Mouse (Mus musculus) CH12.LX (cell line): ENCODE results near the gene Col16a1. TPM values are rescaled to one million over a fixed set of nuclear protein-coding genes. Genes with fewer than 3 reads are reported as not detected.

Source experiments
- DNase-seq: peaks from one replicate; pipeline ENCODE4 v3.0.0-alpha.2; 2013; ENCODE audit errors: extremely low read depth
- H3K27ac ChIP-seq: 2 replicates; pipeline ENCODE4 v1.5.1; 2012; ENCODE audit warnings: low read depth, mild to moderate bottlenecking, control low read depth, moderate library complexity; ENCODE audit not compliant: insufficient read depth
- H3K27me3 ChIP-seq: replicated peaks from 2 replicates; pipeline ENCODE3; 2012; ENCODE audit warnings: inconsistent platforms
- H3K36me3 ChIP-seq, 2 experiments: replicated peaks in 1 of 2; 2 replicates each; pipeline versions ENCODE3 to v1.6.1; 2012; ENCODE audit warnings: inconsistent platforms in 1 of 2, low read length in 1 of 2, mild to moderate bottlenecking in 1 of 2, mixed read lengths in 1 of 2, moderate library complexity in 1 of 2; ENCODE audit not compliant: control insufficient read depth in 1 of 2, insufficient read depth in 1 of 2
- H3K4me1 ChIP-seq, 2 experiments: 2 replicates each; pipeline ENCODE4 v1.6.1; 2012; ENCODE audit warnings: inconsistent platforms in 1 of 2, moderate library complexity in 1 of 2; ENCODE audit not compliant: insufficient read depth in 2 of 2, control insufficient read depth in 1 of 2
- H3K4me2 ChIP-seq: 2 replicates; pipeline ENCODE4 v1.6.1; 2012; ENCODE audit warnings: low read depth, mild to moderate bottlenecking, control low read depth; ENCODE audit not compliant: poor library complexity, insufficient read depth, severe bottlenecking
- H3K4me3 ChIP-seq, 3 experiments: fragments of 150-350 bp in 1 of 3; sonication (generic) in 1 of 3; replicated peaks in 1 of 3; 2 replicates each; pipeline versions ENCODE3 to v1.5.1; 2011 to 2012; ENCODE audit warnings: low read depth in 2 of 3, low read length in 2 of 3, mild to moderate bottlenecking in 2 of 3, moderate library complexity in 2 of 3, control low read depth in 1 of 3, improper control_type of control experiment in 1 of 3, inconsistent platforms in 1 of 3, mixed read lengths in 1 of 3; ENCODE audit not compliant: poor library complexity in 1 of 3
- H3K79me2 ChIP-seq: replicated peaks from 2 replicates; pipeline ENCODE4 v1.6.1; 2012; ENCODE audit warnings: mild to moderate bottlenecking, moderate library complexity; ENCODE audit not compliant: control insufficient read depth, poor library complexity, insufficient read depth, severe bottlenecking; ENCODE audit errors: extremely low read depth
- H3K9ac ChIP-seq: 2 replicates; pipeline ENCODE4 v1.6.1; 2012; ENCODE audit warnings: low read depth, mild to moderate bottlenecking, control low read depth, moderate library complexity; ENCODE audit not compliant: insufficient read depth
- H3K9me3 ChIP-seq: replicated peaks from 2 replicates; pipeline ENCODE3; 2012; ENCODE audit warnings: low read length, inconsistent platforms, mixed read lengths
- CTCF ChIP-seq, 2 experiments: IDR thresholded peaks in 1 of 2; conservative IDR thresholded peaks in 1 of 2; 2 replicates each; pipeline ENCODE4 v1.5.1; 2011 to 2012; ENCODE audit warnings: low read depth in 2 of 2, low read length in 2 of 2, improper control_type of control experiment in 1 of 2, inconsistent platforms in 1 of 2, mild to moderate bottlenecking in 1 of 2, moderate library complexity in 1 of 2
- E2F4 ChIP-seq: IDR thresholded peaks from 2 replicates; pipeline ENCODE4 v1.6.1; 2011; ENCODE audit warnings: low read depth, low read length, improper control_type of control experiment; ENCODE audit not compliant: insufficient replicate concordance
- ELF1 ChIP-seq: IDR thresholded peaks from 2 replicates; pipeline ENCODE4 v1.6.1; 2014; ENCODE audit warnings: low read depth, mild to moderate bottlenecking, inconsistent platforms, low read length, improper control_type of control experiment
- EP300 ChIP-seq: IDR thresholded peaks from 2 replicates; pipeline ENCODE4 v1.6.1; 2011; ENCODE audit warnings: low read length, improper control_type of control experiment
- HCFC1 ChIP-seq: IDR thresholded peaks from 2 replicates; pipeline ENCODE4 v1.6.1; 2012; ENCODE audit warnings: low read depth, mild to moderate bottlenecking, inconsistent platforms, low read length, improper control_type of control experiment
- JUN ChIP-seq: IDR thresholded peaks from 2 replicates; pipeline ENCODE4 v1.6.1; 2011; ENCODE audit warnings: low read depth, mild to moderate bottlenecking, low read length, improper control_type of control experiment, moderate library complexity; ENCODE audit not compliant: insufficient read depth
- NELFE ChIP-seq: IDR thresholded peaks from 2 replicates; pipeline ENCODE4 v1.6.1; 2011; ENCODE audit warnings: low read depth, low read length, improper control_type of control experiment
- NRF1 ChIP-seq: IDR thresholded peaks from 2 replicates; pipeline ENCODE4 v1.6.1; 2014; ENCODE audit warnings: low read depth, mild to moderate bottlenecking, inconsistent platforms, low read length, improper control_type of control experiment, moderate library complexity
- PAX5 ChIP-seq: IDR thresholded peaks from 2 replicates; pipeline ENCODE4 v1.6.1; 2012; ENCODE audit warnings: low read length, inconsistent platforms, mixed read lengths
- POLR2A ChIP-seq: IDR thresholded peaks from 2 replicates; pipeline ENCODE4 v1.6.1; 2011; ENCODE audit warnings: low read depth, mild to moderate bottlenecking, improper control_type of control experiment, low read length
- POLR2AphosphoS2 ChIP-seq: IDR thresholded peaks from 2 replicates; pipeline ENCODE4 v1.6.1; 2011; ENCODE audit warnings: low read depth, low read length, improper control_type of control experiment
- RAD21 ChIP-seq: IDR thresholded peaks from 2 replicates; pipeline ENCODE4 v1.6.1; 2011; ENCODE audit warnings: low read depth, mild to moderate bottlenecking, low read length, improper control_type of control experiment, moderate library complexity
- SMC3 ChIP-seq: IDR thresholded peaks from 2 replicates; pipeline ENCODE4 v1.6.1; 2011; ENCODE audit warnings: low read depth, low read length, improper control_type of control experiment
- TBP ChIP-seq: conservative IDR thresholded peaks from 2 replicates; pipeline ENCODE4 v1.6.1; 2011; ENCODE audit warnings: low read depth, low read length, improper control_type of control experiment
- ZNF384 ChIP-seq: IDR thresholded peaks from 2 replicates; pipeline ENCODE4 v1.6.1; 2012; ENCODE audit warnings: low read depth, low read length, improper control_type of control experiment, inconsistent platforms
- dilution Hi-C: fragments of 300-500 bp; cut with MboI; formaldehyde crosslinking; loops from 2 replicates; pipeline ENCODE4 v1.14.3; 2020; ENCODE audit warnings: low sequenced_read_pairs; ENCODE audit not compliant: extremely low pct_unique_long_range_greater_than_20kb, extremely low pct_ligation_motif_present
- in situ Hi-C: fragments of 300-500 bp; cut with MboI; formaldehyde crosslinking; loops from 3 replicates; pipeline ENCODE4 v1.14.3; 2019; ENCODE audit warnings: low sequenced_read_pairs, low pct_ligation_motif_present, low pct_unique_long_range_greater_than_20kb, mixed read lengths
- polyA plus RNA-seq: library from polyadenylated mRNA; unstranded; fragments of >175 nt; gene quantifications from 2 replicates; pipeline ENCODE4 v1.2.1, GENCODE M21; 2012; ENCODE audit warnings: low read depth; ENCODE audit not compliant: insufficient read length
- total RNA-seq, 2 experiments: library from RNA; depleted of rRNA; stranded (reverse); fragments of 300-350 nt in 1 of 2; fragments of >200 nt in 1 of 2; gene quantifications; 2 replicates each; pipeline ENCODE4 v1.2.3; 2012 to 2014

The Col16a1 gene
- total and polyA plus RNA-seq, 3 experiments, result not detected

DNA sequence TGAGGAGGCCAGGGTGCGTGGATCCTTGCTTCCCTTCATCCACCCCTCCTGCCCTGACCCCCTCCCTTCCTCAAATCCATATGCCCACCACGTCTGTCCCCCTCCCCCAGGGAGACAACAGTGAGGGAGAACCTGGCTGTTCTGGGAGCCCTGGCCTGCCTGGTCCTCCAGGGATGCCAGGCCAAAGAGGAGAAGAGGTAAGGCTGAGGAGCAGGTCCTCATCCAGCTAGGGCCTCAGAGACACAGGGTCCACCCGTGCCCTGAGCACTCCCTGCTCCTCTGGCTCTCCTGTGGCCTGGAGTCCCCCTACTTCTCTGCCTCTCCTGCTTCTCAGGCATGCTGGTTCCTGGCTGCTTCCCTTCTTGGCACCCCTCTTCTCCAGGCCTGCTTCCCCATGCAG is 31.9 kb downstream of the Col16a1 start:
- TF ChIP-seq ZNF384 (no peak), HCFC1 (no peak), POLR2AphosphoS2 (no peak), POLR2A (no peak), E2F4 (no peak), EP300 (no peak), CTCF (conservative IDR thresholded peaks at IDR 0.05 in 1 of 2, IDR thresholded peaks at IDR 0.05 in 1 of 2; ENCODE audit: low read depth in 2 of 2, low read length in 2 of 2) (no peak), RAD21 (no peak)
- Histone ChIP-seq H3K4me2 (no peak overlapping the region), H3K36me3 (no peaks in the 10 kb centered on the region), H3K27me3 (peaks cover 97% of the 10 kb centered on the region), H3K9me3 (no peaks in the 10 kb centered on the region), H3K27ac (no peak overlapping the region), H3K79me2 (no peaks in the 10 kb centered on the region), H3K4me1 (no peaks in the 10 kb centered on the region), H3K4me3 (no peak overlapping the region), H3K9ac (no peak overlapping the region)
- DNase-seq, result no peak
- in situ Hi-C loops (loop anchor here (25.0 kb wide), 2 partner anchors 292 to 367 kb away; no protein-coding TSS in a partner anchor), dilution Hi-C loops (no loop called here)

DNA sequence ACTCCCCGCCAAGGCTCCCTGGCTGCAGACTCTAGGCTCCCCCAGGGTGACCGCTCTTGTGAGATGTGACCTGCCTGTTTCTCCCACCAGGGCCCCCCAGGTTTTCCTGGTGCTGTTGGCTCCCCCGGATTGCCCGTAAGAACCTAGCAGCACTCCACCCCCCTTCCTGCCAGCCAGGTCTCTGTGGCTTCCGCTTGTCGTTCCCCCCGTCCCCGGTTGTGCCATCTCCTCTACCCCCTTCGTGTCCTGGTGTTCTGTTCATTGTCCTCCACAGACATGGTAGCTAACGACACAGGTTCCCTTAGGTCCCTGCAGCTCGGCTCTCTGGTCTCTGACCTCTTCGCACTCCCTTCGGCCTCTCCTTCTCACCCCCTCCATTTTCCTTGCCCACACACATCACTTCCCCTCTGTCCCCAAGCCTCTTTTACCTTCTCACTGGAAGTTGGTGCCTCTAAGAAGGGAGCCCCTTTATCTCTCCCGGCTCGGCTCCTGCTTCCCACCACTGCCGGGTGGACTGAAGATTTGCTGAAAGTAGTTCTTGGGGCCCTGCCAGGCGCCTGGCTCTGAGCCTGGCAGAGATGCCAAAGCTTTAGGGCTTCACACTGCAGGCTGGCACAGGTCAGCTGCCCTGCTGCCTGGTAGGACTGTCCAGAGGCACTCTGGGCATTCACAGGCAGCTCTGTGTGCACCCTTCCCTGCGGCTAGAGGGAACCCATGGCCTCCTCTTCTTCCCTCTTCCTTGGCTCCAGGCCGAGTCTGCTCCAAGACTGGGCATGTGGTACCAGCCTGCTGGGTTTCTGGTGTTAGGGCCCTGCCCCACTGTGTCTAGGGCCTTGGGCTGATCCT is 33.9 kb downstream of the Col16a1 start:
- Histone ChIP-seq H3K36me3 (no peaks in the 10 kb centered on the region), H3K9me3 (no peaks in the 10 kb centered on the region), H3K4me1 (no peaks in the 10 kb centered on the region), H3K9ac (no peak overlapping the region), H3K4me3 (no peak overlapping the region), H3K79me2 (no peaks in the 10 kb centered on the region), H3K27ac (no peak overlapping the region), H3K4me2 (no peak overlapping the region), H3K27me3 (peaks cover 96% of the 10 kb centered on the region)
- dilution Hi-C loops (no loop called here), in situ Hi-C loops (loop anchor here (25.0 kb wide), 2 partner anchors 294 to 369 kb away; no protein-coding TSS in a partner anchor)
- TF ChIP-seq TBP, result no peak
- no peak for TF ChIP-seq SMC3
- no peak for TF ChIP-seq PAX5
- TF ChIP-seq JUN, result no peak
- no peak for TF ChIP-seq ELF1
- TF ChIP-seq RAD21, result no peak
- TF ChIP-seq NELFE, result no peak
- TF ChIP-seq E2F4, result no peak
- TF ChIP-seq NRF1, result no peak
- no peak for DNase-seq
